Mouse (Mus musculus): Measurements from ENCODE around the gene Olfr180. TPM values are rescaled to one million over a fixed set of nuclear protein-coding genes. Genes with fewer than 3 reads are reported as not detected.

Olfr180 gene
- total RNA-seq (2021) = not detected

DNA sequence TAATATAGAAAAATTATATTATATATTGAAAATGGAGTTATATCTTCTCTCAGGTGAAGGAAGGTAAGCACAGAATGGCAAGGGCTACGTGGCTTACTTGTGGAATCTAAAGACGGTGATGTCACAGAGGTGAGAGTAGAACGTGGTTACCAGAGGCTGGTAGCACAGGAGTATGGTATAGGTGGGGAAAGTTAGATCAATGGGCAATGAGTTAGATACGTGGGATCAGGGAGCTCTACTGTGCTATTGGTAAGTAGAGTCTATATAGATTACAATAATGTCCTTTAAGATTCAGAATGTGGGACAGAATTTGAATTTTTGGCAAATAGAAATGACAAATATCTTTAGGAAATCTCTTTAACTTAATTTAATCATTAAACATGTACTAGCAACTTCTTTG, at the start of gene Olfr180:
Gene Olfr180 (minus strand): TSS at position 101 of the 400 bp plus-strand sequence.
- no peak for DNase-seq
- intact Hi-C loops (cut with DNase I) = no loop called here

DNA sequence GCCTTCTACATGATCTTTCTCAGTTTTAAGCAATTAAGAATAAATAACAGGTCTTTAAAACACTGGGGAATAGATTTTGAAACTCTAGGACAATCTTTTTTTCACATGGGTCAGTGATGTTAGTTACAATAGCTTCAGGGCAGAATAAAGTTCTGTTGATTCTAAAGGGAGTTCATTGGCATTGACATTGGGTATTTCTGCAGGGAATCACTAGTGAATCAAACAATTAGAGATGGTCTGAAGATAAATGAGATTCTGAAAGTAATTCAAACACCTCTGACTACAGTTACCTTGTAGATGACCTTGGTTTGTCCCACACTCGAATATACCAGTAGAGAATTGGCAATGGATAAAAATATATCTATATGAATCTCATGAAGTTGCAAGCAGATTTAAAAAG, 537 bp downstream of the Olfr180 start, which contains the start of gene Olfr181:
Gene Olfr181 (minus strand): TSS at position 101 of the 400 bp plus-strand sequence.
- DNase-seq = no peak
- intact Hi-C loops (cut with DNase I) = no loop called here

- no peak for DNase-seq
- intact Hi-C loops (cut with DNase I) = no loop called here
Measured at GRCm38 (mm10) chr16:58891963-58892362, 37.2 kb downstream of the Olfr180 start, which contains the start of gene Olfr178. Gene Olfr178, minus strand, starts transcription at chr16:58892063.

- DNase-seq = no peak
- intact Hi-C loops (cut with DNase I) = no loop called here
Measured at GRCm38 (mm10) chr16:58884416-58884815, 44.8 kb downstream of the Olfr180 start.

- no peak for DNase-seq
- intact Hi-C loops (cut with DNase I) = no loop called here
Measured at GRCm38 (mm10) chr16:58874668-58875067, 54.5 kb downstream of the Olfr180 start, which contains the start of gene Olfr177. Gene Olfr177, minus strand, starts transcription at chr16:58874768.

Other genes with a start within 250 kb of the Olfr180 start
- gene Gpr15, start 210.3 kb downstream of the Olfr180 start, total RNA-seq (2021) = not detected
- gene Cldnd1, start 201.5 kb downstream of the Olfr180 start, total RNA-seq (2021) = 10 to 100 TPM; 51.7 to 51.9 TPM
- not detected for gene Olfr172, start 166.2 kb downstream of the Olfr180 start, total RNA-seq (2021)
- not detected for gene Olfr173, start 129.1 kb downstream of the Olfr180 start, total RNA-seq (2021)
- gene Olfr175-ps1, start 102.6 kb downstream of the Olfr180 start, total RNA-seq (2021) = not detected
- gene Olfr177, start 54.6 kb downstream of the Olfr180 start, total RNA-seq (2021) = not detected
- not detected for gene Olfr178, start 37.3 kb downstream of the Olfr180 start, total RNA-seq (2021)
- gene Olfr181, start 637 bp downstream of the Olfr180 start, total RNA-seq (2021) = not detected
- not detected for gene Olfr183, start 66.0 kb upstream of the Olfr180 start, total RNA-seq (2021)
- gene Olfr186, start 100.9 kb upstream of the Olfr180 start, total RNA-seq (2021) = not detected
- gene Olfr187, start 110.4 kb upstream of the Olfr180 start, total RNA-seq (2021) = not detected
- not detected for gene Olfr190, start 148.6 kb upstream of the Olfr180 start, total RNA-seq (2021)
- not detected for gene Olfr191, start 160.4 kb upstream of the Olfr180 start, total RNA-seq (2021)
- not detected for gene Olfr193, start 182.5 kb upstream of the Olfr180 start, total RNA-seq (2021)
- not detected for gene Olfr194, start 191.7 kb upstream of the Olfr180 start, total RNA-seq (2021)
- gene Olfr195, start 217.7 kb upstream of the Olfr180 start, total RNA-seq (2021) = not detected
- gene Olfr196, start 241.1 kb upstream of the Olfr180 start, total RNA-seq (2021) = not detected